Mouse (Mus musculus) embryonic fibroblast, embryonic 13.5 days (primary cell): ENCODE results near the gene Tmem97. TPM values are rescaled to one million over a fixed set of nuclear protein-coding genes. Genes with fewer than 3 reads are reported as not detected.
A peak's percentile ranks its signal among the peaks of the same experiment; 100 is the strongest.
"Not testable (repeated sequence)": the region's sequence is repeated elsewhere in the genome, so short reads cannot be mapped to it uniquely, and the experiment has no call there.

ENCODE experiments used
- H3K27ac ChIP-seq: 2 replicates; pipeline ENCODE4 v1.5.1; 2012; ENCODE audit warnings: low read length, control low read depth, inconsistent platforms; ENCODE audit not compliant: insufficient read depth
- H3K4me1 ChIP-seq: 2 replicates; pipeline ENCODE4 v1.6.1; 2011; ENCODE audit warnings: low read length; ENCODE audit not compliant: control insufficient read depth, insufficient read depth
- H3K4me3 ChIP-seq: 2 replicates; pipeline ENCODE4 v1.5.1; 2011; ENCODE audit warnings: mild to moderate bottlenecking, control low read depth, low read length; ENCODE audit not compliant: insufficient read depth
- CTCF ChIP-seq: IDR thresholded peaks from 2 replicates; pipeline ENCODE4 v1.5.1; 2011; ENCODE audit warnings: mild to moderate bottlenecking, control low read depth, low read length, moderate library complexity, borderline replicate concordance; ENCODE audit not compliant: insufficient read depth
- POLR2A ChIP-seq: IDR thresholded peaks from 2 replicates; pipeline ENCODE4 v1.6.1; 2011; ENCODE audit warnings: low read depth, mild to moderate bottlenecking, control low read depth, low read length, moderate library complexity
- polyA plus RNA-seq: library from polyadenylated mRNA; stranded (reverse); fragments of >200 nt; gene quantifications from 2 replicates; pipeline ENCODE4 v1.2.4, GENCODE M21; 2011; ENCODE audit warnings: low read depth; ENCODE audit not compliant: missing spikeins, insufficient read length

Tmem97 gene
- polyA plus RNA-seq, 1 experiment = 63.5 TPM

DNA sequence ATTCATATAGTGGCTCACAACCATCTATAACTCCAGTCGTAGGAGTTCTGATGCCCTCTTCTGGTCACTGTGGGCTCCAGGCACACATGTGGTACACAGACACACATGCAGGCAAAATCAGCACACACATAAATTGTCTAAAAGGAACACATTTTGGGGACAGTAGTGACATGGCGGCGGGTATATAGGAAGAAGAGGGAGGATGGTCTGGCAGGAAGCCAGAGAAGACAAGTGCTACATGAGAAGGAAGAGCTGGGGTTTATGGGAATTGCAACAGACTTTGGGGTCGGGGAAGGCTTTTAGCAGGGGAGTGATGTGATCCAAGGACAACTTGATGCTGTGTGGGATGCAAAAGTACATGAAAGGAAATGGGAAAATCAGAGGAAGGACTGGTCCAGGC is 16.1 kb downstream of the Tmem97 start:
- H3K4me1 ChIP-seq = no peaks in the 10 kb centered on the region; the same call in 1 of the 2 replicates
- 0 out of 2 replicates have a peak overlapping the region, but pooled peaks have one; percentile 72 for H3K27ac ChIP-seq
- no peak; the same call in 1 of the 2 replicates for TF ChIP-seq CTCF
- TF ChIP-seq POLR2A = no peak
- peak overlapping the region; percentile 80 for H3K4me3 ChIP-seq

GRCm38 (mm10) chr11:78531515-78531914 is 19.1 kb downstream of the Tmem97 start:
- not testable (repeated sequence) for H3K4me1 ChIP-seq, H3K27ac ChIP-seq, H3K4me3 ChIP-seq

- no peaks in the 10 kb centered on the region for H3K4me1 ChIP-seq
- no peak overlapping the region for H3K4me3 ChIP-seq
- H3K27ac ChIP-seq = no peak overlapping the region
- TF ChIP-seq CTCF (no peak), POLR2A (no peak)
These were observed 19.5 kb downstream of the Tmem97 start for GRCm38 (mm10) chr11:78531046-78531445.

- TF ChIP-seq CTCF (no peak), POLR2A (no peak)
- no peaks in the 10 kb centered on the region for H3K4me1 ChIP-seq
- no peak overlapping the region for H3K27ac ChIP-seq
- no peak overlapping the region for H3K4me3 ChIP-seq
These were observed 20.6 kb downstream of the Tmem97 start for GRCm38 (mm10) chr11:78530001-78530400.

GRCm38 (mm10) chr11:78528714-78529113 is 21.9 kb downstream of the Tmem97 start:
- peaks cover 1% of the 10 kb centered on the region; the same call in 1 of the 2 replicates for H3K4me1 ChIP-seq
- no peak overlapping the region for H3K4me3 ChIP-seq
- TF ChIP-seq CTCF (no peak), POLR2A (no peak)
- no peak overlapping the region for H3K27ac ChIP-seq

DNA sequence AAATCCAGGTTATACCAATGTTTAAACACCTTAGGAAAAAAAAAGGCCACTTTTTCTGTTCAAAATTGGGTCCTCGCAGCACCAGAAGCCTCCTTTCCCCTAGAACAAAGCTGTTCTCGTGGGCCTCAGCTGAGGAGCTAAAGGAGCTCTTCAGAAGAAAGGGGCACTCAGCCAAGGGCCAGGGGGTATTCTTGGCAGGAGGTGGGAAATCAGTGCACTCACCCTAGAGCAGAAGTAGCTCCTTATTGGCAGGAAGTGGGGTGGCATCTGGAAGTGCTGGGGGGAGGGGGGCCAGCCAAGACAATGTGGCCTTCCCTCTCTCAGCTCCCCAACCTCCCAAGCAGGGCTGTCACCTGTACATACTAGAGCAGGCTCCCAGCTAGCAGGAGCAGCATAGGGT is 25.7 kb downstream of the Tmem97 start:
- TF ChIP-seq CTCF (no peak), POLR2A (no peak)
- Histone ChIP-seq H3K4me1 (peaks cover 6% of the 10 kb centered on the region; the same call in 1 of the 2 replicates), H3K4me3 (no peak overlapping the region), H3K27ac (peak overlapping the region; percentile 91)

DNA sequence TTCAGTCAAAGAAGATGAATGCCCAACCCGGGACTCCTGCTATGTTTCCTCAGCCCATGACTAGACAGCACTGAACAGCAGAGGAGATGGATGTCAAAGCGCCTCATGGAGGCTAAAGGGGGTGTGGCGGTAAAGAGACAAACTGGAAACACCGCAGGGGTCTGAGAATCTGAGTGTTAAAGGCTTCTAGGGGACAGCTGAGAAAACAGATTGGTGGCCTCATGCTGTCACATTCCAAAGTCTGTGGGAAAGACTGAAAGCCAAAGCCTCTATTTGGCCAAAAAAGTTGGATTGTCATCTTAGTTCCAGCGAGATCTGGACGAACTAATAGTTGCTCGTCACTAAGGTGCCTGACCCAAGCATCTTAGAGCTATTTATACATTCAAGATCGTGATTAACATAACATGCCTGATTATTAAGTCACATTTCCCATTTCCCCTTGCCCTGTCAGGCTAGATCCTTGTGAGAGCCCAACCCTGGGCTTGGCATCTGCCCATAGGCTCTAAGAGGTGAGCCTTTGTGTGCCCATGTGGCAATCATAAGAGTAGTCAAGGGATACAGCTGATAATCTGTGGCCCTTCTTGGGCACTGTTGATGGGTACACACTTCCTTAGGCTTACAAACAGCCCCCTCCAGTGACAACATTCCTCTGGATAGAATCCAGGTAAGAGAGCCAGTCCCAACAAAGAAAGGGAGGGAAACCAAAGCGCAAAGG is 27.2 kb downstream of the Tmem97 start:
- Histone ChIP-seq H3K27ac (peak overlapping the region; percentile 91), H3K4me1 (peaks cover 6% of the 10 kb centered on the region; the same call in 1 of the 2 replicates), H3K4me3 (no peak overlapping the region)
- no peak; the same call in 1 of the 2 replicates for TF ChIP-seq POLR2A
- TF ChIP-seq CTCF = no peak

DNA sequence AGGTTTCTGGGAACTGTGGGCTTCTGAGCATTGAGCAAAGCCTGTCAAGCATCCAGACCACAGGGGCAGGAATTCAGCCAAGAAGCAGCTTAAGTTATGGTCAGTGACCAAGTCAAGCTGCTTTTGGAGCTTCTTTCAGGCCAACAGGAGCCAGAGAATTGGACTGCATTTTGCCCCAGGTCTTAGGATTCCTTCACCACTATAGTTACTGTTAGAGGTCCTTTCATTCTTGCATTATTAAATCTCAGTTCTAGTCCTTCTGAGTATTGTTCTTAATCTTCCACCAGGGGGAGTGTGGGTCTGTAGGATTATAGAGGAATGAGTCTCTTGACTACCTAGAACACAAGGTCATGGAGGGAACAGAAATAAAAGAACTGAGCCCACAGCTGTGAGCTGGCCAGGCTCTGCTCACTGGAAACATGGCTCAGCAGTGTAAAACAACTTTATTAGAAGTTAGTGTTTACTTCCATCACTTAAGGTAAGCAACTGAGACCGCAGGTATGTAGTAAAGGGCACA is 28.0 kb downstream of the Tmem97 start:
- peak overlapping the region; percentile 91 for H3K27ac ChIP-seq
- peaks cover 6% of the 10 kb centered on the region; the same call in 1 of the 2 replicates for H3K4me1 ChIP-seq
- H3K4me3 ChIP-seq = no peak overlapping the region
- TF ChIP-seq CTCF = no peak
- no peak for TF ChIP-seq POLR2A

DNA sequence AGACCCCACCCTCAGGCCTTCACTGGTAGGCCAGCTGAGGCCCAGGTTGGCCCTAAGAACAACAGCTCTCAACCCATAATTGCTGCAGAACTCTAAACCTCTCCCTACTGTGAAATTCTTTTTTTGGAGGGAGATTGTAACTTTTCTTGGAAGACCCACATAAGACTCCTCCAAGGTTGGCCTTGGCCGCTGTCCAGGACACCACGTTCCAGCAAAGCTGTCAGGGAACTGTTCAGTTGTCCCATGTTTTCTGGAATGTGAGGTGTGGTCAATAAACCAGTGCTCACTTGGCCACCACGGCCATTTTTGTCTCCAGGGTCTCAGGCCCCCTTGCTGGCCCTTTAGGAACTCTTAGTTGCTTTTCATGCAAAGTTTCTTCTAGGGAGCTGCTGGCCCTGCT is 28.7 kb downstream of the Tmem97 start:
- no peak for TF ChIP-seq CTCF
- TF ChIP-seq POLR2A = no peak
- H3K4me3 ChIP-seq = no peak overlapping the region
- peaks cover 6% of the 10 kb centered on the region; the same call in 1 of the 2 replicates for H3K4me1 ChIP-seq

GRCm38 (mm10) chr11:78518931-78519330 is 31.6 kb downstream of the Tmem97 start:
- Histone ChIP-seq H3K4me3 (no peak overlapping the region), H3K27ac (no peak overlapping the region), H3K4me1 (peaks cover 6% of the 10 kb centered on the region; the same call in 1 of the 2 replicates)
- TF ChIP-seq CTCF = no peak
- no peak for TF ChIP-seq POLR2A

More for the DNA sequence above, 28.7 kb downstream of the Tmem97 start:
- H3K27ac ChIP-seq = peak overlapping the region; percentile 91
